Mouse (Mus musculus): ENCODE results near the gene Nr3c2. TPM values are rescaled to one million over a fixed set of nuclear protein-coding genes. Genes with fewer than 3 reads are reported as not detected.

Nr3c2 gene
- polyA plus RNA-seq (2012), result 0.28 and 0.30 TPM in 2 replicates

DNA sequence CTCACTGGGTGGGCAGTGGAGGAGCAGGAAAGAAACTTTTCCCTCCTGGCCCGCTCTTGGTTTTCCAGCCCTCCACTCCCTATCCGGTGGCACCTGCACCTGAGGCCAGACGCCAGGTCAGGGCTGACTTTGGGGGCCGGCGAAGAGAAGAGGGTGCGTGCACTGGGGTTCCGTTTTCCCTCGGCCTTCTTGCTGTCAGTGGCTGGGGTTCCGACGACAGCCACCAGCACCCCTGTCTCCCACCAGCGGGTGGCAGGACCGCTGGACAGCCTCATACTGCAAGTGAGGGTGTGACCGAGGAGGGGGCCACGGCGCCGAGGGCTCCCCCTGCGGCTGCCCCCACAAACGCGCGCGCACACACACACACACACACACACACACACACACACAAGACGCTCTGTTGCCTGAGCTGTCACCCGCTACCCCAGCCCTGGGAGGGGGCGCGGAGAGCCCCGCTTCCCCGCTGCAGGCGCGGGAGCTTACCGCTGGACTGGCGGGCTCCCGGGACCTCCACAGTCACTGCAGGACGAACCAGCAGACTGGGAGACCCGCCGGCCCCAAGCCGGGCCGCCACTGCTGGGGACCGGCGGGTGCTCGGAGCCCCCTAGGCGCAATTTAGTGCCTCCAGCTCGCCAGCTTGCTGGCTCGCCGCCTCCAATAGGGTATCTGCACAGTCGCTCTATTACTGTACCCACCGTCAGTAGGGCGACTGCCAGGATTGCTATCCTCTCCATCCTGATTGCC, at the start of gene Nr3c2:
Nr3c2 (plus strand) TSS at position 32 of the 744 bp plus-strand sequence.

All from megakaryocyte-erythroid progenitor cell, adult 5 weeks (primary cell).